Mouse (Mus musculus) spleen, postnatal 4 days (tissue): ENCODE measurements at regions not wholly inside any gene's neighbourhood (a gene's known extent, or its start where the extent isn't known, plus 50 kb on each side); places are given as distances from the start of the nearest gene placed in this dataset.
"Not testable (repeated sequence)": the region's sequence is repeated elsewhere in the genome, so short reads cannot be mapped to it uniquely, and the experiment has no call there.

ENCODE experiments used
- DNase-seq, 2 experiments: peaks; one replicate each; pipeline ENCODE4 v3.0.0; 2022; ENCODE audit warnings: low spot score in 2 of 2

DNA sequence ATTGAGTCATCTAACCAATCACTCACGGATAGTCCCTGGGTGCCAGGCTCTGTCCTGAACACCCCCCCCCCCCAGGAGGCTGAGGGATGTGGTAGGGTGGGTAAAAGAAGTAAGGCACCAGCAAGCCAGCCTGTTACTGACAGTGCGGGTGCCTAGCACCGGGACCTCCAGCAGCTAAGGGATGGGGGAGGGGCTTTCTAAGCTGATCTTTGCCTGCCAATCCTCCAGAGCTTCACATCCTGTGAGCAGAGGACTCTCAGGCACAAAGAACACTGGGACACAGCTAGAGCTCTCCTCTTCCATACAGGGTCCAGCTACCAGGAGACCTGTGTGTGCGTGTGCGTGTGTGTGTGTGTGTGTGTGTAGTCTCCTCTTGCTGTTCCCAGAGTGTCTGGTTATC, 215.9 kb downstream of the Matn1 start:
- DNase-seq = no peak

DNA sequence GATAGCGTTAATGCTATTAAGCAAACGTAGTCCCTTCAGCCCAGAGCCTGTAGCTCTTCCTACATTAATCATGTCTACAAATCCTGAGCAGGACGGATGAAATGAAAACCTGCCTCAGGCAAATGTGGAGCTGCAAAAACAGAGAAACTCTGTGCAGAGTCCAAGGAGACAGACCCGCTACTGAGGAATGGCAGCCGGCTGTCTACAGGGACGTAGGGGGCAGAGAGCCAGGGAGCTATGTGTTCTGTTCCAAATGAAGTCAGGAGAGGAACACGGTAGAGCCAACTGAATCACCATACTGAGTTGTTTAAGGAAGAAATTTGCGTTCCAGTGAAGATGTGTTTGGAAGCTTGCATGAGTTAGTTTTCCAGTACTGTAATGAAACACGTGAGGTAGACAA, 217.3 kb downstream of the Matn1 start:
- no peak for DNase-seq

DNA sequence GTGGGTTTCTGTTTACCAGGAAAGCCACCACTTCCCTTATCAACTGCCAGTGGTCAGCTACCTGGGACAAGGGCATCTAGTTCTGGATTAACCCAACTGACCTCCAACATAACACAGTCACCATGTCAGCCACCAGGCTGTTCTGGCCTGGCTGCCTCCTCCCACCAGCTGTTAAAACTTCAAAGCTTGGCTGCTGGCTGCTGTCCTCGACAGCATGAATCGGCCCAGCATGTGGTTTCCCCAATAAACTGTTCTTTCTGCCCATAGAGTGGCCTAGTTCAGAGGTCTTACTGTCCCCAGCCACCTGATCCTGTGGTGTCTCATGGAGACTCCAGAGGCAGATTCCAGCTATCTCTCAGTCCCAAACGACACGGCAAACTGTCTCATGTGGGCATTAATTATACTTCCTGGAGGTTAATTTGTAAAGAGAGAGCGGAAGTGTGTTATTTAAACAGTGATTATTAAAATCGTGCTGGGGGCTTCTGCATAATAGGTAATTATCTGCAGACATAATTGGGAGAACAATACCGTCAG, 219.7 kb downstream of the Matn1 start:
- DNase-seq = no peak

DNA sequence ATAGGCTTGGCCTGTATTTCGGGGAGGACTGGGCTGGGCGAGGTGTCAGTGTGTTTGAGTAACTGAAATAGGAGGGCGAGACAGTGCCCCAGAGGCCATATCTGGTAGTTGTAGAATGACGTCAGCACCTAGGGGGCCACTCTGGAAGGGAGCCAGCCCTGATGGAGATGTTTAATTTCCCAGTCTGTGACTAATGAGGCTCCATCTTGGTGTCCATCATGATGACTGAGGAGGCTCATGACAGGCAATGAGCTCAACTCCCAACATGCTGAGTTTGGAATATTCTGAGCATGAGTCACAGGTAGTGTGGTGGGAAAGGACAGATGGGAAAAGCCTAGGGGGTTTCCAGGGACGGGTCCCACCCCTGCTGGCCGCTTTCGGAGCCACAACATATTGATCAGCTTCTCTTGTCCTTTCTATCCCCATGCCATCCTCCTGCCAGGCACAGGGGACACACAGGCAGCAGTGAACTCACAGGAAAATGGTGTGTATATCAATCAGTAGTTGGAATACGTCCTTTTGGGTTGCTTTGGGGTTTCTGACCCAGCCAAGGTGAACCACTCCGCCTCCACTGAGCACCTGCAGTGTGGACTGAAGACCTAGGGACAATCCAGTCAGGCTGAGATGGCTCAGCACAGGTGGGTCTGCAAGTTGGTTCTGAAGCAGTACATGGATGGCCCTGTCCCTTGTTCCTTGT, 222.5 kb downstream of the Matn1 start:
- DNase-seq = no peak

DNA sequence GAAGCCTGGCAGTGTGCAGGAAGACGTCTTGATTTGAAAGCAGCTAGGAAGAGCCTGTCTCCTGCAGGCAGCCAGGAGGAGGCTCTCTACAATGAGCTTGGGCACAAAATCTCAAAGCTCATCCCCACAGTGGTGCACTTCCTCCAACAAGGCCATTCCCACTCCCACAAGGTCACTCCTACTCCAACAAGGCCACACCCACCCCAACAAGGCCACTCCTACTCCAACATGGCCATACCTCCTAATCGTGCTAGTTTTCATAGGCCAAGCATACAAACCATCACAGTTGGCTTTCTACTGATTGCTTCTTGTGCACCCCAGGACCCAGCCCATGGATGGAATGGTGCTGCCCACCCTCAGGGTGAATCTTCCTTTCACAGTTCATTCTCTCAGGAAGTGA, 223.7 kb downstream of the Matn1 start:
- DNase-seq = no peak

DNA sequence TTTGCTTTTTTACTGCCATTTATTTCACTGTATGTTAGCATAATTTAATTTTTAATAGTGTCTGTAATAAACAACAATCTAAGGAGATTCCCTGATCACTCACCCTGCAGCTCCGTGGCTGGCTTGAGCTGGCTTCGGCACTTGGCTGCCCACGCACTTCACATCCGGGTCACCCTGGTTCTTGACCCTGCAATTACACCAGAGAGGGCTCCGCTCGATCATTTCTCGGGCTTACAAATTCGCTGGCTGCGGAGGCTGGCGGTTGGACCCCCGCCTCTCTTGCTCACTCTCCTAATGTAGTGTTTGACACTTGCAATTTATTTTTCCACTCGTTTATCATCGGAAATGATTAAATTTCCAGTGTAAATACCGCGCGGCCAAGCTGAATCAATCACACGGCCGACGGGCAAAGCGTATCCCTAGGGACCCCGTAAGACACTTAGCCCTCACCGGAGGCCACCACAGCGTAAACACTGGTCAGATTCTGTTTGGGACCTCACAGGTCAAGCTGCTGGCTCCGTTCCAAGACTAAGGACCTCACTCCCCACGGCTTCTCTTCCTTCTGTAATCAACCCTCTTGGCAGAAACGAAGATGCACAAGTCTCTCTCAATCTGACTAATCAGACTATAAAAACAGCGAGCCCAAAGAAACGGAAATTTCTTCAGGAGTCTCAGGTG, 229.7 kb downstream of the Matn1 start:
- DNase-seq = no peak

DNA sequence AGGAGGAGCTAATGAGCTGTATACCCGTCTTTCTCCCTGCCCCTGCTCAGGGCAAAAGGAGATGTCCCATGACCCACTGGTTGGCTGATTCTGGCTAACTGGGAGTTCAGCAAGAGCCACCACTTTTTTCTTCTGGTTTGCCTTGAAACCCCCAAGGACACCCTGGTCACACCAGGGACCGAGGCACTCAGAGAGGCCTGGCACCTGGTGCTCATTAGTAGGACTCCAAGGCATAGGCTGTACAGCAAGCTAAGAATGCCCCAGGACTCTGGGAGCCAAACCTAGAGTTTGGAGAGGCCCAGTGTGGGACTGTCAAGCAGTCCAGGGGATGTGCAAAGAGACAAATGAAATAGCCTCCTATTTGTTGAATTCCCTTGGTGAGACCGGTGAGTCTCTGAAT, 232.5 kb downstream of the Matn1 start:
- DNase-seq = no peak

DNA sequence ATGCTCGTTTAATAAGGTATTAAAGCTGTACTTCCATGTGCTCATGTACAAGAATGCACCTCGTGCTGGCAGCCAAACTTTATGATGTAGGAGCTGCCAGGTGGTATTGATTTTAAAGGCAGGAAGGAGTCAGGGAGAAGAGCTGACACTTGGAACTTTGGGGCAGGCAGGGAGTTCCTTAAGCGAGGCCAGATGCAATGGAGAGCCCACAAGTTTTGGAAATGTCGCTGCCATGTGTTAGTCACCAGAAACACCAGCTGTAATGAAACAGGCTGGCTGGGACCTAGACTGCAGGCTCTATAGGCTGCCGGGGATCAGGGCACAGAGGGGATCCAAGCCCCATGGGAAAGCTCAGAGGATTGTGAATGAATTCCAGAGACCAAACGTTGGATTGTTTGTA, 233.7 kb downstream of the Matn1 start:
- no peak for DNase-seq

DNA sequence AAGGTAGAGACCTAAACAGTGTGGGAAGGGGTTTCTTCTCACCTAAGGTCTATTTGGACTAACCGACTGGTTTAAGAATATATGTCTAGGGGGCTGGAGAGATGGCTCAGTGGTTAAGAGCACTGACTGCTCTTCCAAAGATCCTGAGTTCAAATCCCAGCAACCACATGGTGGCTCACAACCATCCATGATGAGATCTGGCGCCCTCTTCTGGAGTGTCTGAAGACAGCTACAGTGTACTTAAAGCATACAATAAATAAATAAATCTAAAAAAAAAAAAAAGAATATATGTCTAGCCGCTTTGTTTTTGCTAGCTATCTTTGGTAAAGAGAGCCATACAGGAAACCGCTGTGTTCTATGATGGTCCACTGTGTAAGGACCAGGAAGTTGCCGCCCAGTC, 234.5 kb downstream of the Matn1 start:
- DNase-seq = not testable (repeated sequence)

DNA sequence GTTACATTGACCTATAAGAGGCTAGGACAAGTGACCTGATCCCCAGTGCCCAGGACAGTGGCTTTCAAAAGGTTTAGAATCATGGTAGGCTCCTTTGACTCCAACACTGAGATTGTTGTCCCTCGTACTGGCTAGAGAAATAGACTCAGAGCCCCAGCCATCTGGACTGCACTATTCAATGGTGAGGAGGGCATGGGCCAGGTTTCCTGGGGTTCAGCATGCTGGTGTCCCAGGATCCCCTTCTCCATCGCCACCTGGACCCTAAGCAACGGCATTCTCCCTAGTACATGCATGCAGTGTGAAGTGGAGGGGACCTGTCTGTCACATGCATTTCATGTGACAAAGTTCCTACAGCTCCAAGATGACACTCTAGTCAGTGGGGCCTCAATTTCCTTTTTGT, 243.9 kb downstream of the Matn1 start:
- DNase-seq = no peak

DNA sequence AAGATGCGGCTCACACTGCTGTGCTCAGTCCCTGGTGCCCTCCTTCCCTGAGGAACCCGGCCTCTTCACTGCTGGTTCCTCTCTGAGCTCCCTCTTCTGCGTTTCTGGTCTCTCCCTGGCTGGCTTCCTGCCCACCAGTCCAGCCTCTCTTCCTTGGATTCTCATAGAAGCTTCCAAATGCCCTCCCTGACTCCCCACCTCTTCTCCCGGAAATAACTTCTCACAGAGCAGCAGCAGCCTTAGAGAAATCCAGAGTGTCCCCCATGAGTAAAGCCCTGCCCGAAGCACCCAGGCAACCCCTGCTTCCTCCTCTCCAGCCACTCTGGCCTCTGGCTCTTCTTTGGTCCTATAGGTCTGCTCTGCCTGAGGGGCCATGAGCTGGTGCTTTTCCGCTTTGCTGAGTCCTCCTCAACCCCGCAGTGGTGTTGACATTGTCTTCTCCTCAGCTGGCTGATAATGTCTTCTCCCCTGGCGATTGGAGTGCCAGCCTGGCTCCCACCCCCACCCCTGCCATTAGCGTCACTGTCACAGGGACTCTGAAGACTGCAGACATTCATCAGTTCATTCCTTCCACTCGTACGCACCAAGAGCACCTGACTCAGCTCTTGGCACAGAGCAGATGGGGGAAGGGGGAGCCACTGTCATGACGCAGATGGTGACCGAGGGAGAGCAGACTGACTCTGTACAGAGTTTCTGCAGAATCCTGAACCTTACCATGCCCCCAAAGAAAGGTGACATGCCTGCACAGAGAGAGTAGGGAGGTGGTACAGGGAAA, 247.1 kb downstream of the Matn1 start:
- DNase-seq = no peak

DNA sequence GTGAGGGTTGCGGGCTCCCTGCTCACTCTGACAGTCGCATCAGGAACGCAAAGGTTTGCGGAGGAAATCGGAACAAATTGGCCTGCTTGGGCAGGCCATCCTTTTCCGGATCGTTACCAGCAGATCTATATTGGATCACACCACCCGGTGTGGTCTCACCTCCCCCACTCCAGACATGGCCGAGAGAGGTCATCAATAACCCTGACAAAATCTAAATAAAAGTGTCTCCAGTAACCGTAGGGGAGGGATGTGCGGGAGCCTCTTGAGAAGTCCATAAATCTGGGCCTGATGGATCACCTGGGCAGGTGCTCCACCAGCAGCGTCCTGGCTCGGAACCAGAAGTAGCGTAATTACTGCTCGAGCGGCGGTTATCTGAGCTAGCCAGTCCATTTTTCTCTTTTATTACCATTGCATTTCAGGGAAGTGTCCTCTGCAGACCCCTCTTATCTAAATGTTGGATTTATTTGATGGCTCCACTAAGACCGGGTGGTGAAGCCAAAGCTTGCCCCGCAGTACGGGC, 249.8 kb downstream of the Matn1 start:
- no peak for DNase-seq

DNA sequence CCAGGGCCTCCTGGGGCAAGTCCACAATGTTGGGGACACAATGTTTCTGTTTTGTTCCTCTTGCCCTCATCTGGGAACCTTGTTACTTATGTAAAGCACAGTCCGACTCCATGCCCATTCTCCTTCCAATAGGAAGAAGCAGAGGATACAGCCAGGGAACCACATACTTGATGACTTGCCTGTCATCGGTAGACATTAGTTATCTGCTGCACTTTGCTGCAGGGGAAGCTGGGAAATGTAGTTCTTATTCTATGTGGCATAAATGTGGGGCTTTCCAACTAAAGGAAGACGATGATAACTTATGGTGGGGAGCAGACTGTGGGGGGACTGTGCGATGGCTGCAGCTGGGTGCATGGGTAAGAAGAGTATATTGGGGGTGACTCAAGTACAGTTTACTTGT, 252.0 kb downstream of the Matn1 start:
- DNase-seq = no peak

DNA sequence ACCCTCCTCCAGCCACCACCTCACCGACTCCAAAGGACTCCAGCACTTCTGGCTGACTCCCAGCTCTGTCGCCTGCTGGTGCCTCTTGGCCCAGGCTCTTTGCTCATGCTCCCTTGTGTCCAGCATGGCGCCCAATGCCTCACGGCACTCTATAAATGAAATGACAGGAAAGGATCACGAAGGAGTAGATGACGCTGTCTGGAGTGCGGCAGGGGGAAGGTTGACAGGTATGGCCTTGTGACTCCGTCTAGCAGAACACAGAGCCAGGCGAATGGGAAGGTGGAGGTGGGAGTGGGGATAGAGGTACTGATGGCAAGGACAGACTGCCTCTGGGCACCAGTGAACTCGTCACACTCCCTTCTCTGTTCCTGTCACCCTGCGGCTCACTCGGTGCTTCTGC, 259.5 kb downstream of the Matn1 start:
- no peak for DNase-seq

DNA sequence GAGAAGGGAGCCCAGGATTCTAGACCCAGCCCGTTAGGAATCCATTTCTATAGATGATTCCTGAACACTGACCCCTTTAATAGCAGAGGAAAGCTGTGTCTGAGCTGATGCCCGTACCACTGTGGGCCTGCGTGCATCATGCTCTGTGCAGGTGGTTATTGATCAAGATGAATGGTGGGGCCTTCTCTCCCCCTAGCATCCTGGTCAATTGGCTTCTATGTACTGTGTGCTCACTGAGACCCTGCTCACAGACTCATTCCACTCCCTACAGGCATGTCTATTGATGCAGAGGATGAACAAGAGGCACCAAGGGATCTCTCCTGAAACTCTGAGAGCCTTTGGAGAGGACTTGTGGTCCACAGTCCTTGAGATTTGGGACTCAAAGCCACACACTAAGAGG, 260.5 kb downstream of the Matn1 start:
- no peak for DNase-seq

DNA sequence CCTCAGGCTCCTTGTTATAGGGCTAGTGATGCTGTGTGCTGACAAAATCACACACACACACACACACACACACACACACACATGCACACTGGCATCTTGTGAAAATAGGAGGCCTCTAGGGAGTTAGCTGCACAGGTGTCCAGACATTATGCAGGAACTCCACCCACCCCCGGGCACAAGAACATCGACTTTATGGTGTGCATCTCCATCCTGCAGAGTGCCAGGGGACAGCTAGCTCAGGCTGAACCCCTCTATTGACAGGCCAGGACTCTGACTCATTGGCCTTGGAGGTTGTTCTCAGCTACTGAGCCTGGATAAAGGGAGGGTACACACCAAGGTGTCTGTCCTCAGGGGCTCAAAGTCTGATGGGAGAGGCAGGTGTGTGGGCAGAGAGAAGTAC, 260.9 kb downstream of the Matn1 start:
- no peak for DNase-seq

DNA sequence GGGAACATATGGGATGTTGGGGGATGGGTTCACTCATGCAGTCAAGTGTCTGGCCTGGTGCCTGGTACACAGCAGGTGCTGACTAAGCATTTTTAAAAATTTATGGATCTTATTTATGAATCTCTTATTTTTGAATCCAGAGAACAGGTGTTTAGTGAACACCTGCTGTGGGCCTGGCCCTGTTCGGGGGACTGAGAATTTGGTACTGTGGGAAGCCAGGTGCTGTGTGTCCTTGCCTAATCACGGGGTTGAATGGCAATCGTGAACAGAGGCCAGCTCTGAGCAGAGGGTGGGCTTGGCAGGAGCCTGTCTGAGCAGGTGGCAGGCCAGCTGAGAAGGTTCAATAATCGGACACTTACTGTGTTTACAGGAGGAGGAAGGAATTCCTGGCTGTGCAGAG, 261.5 kb downstream of the Matn1 start:
- no peak for DNase-seq

DNA sequence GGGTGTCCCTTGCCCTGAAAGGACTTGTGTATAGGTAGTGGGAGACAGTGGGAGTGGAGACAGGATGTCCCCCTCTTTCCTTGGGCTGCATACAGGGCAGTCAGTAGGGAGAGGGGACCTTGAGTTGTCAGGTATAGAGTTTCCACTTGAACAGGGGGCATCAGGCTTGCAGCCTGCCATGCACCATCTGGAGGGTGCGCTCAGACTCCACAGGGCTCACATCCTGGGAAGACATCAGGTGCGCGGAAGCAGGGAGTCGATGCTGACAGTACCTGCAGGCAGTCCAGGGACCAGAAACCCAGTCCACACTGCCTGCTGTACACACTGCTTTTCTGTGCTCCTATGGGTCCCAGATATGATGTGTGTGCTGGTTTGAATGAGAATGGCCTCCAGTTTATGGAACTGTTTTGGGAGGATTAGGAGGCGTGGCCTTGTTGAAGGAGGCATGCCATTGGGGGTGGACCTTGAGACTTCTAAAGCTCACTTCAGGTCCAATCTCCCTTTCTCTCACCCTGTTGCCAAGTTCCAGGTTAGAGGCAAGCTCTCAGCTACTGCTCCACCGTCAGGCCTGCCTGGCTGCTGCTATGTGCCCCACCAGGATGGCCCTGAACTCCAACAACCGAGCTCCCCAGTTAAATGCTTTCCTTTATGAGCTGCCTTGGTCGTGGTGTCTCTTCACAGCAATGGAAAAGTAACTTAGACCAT, 262.1 kb downstream of the Matn1 start:
- DNase-seq = no peak

DNA sequence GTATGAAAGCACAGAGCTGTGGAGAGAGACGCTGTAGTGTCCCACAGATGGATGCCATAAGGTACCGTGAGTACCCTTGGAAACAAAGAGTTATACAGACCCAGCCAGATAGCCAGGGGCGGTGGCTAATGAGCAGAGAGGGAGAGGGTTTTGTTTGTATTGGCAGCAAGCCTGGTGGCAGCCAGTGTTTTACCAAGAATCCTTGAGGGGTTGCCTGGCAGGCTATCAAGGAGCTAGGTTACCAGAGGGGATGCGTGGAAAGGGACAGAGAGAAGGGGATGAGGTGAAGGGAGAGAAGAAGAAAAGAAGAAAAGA, 262.7 kb downstream of the Matn1 start:
- no peak for DNase-seq

DNA sequence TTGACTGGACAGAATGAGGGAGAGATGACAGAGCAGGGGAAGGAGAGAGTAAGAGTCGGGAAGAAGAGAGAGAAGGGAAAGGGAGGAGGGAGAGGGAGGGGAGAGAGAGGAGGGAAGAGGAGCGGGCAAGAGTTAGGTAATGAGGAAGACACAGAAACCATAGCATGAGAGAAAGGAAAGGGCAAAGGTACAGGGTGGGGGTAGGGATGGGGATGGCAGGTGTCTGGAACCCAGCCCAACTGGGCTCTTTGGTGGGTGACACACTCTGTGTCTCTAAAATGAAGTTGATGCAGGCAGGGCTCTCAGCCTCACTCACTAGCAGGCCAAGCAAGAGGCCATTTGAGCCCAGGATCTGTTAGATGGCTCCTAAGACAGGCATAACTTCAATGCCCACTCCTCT, 263.1 kb downstream of the Matn1 start:
- no peak for DNase-seq

DNA sequence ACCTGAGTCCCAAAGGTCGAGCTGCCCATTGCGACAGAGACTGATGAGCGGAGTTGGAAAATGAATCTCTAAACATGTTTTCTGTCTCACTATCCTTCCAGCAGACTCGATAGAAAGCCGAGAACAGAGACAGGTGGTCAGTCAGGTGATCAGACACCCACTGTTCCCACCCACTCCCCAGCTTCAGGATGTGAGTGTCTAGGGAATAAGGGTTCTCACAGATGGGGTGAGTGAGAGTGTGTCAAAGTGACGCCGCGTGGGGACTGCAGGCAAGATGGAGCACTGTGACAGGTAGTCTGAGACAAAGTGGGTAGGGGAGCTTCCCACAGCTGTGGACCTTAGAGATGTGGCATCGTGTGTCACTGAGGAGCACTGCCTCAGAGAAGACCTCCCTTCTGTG, 264.0 kb downstream of the Matn1 start:
- no peak for DNase-seq

DNA sequence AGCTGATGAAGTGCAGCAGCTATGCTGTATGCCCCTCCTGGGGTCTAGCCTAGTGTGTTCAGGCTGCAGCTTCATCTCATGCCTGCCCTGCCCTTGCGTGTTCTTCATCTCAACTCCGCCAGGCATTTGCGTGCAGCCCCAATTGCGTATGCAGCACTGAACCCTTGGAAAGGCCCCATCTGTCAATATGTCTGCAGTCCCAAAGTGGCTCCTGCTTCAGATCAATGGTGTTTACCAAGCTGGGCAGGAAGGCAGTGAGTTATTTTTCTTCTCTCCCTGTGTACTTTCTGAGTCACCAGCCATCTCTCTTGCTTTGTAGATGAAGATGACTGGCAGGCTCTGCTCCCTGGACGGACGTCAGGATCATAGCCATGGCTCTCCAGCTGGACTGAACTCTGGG, 264.5 kb downstream of the Matn1 start:
- no peak for DNase-seq
